Mouse (Mus musculus): Measurements from ENCODE around the gene Izumo4. TPM values are rescaled to one million over a fixed set of nuclear protein-coding genes. Genes with fewer than 3 reads are reported as not detected.

Gene Izumo4
- polyA plus RNA-seq, 1 experiment from 2014 or later: 12.0 TPM

DNA sequence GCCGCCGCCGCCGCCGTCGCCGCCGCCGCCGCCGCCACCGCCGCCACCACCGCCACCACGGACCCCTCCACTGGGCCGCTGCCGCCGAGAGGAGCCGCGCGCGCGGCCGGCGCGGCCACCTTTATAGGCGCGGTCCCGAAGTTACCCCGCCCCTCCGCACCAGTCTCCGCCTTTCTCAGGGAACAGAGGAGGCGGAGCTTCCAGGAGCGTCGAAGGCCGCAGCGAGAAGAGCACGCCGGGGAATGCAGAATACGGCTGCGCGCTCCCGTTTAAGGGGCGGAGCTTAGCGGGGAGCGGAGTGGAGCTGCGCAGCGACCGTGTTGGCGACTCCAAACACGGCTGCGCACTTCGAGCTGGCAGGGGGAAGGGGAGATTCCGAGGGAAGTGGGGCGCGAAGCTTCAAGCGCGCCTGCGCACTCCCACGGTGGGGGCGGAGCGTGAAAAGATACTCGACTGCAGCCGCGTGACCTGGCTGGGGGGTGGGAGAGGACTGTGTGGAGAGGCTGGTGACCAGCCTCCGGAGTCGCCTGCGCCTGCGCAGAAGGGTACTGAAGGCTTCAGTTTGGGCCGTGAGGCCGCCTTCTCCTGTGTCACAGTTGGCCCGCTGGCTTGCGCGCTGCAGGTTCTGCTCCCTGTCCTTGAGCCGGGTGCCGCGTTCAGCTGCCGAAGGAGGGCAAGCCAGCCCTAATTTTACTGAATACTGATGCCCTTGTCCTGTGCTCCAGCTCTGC lies 25.6 kb upstream of the Izumo4 start:
- CTCF ChIA-PET: interaction anchor here (2.9 to 7.0 kb wide), 3 partner anchors 12 to 98 kb away, joined by 8 to 52 read pairs (median 15); no protein-coding TSS in a partner anchor
- H3K27me3 ChIP-seq: no peaks in the 10 kb centered on the region
- peak; percentile 58 for ATAC-seq
- DNase-seq (ENCODE audit: low read depth, low spot score): peak; percentile 97
- in situ Hi-C loops (cut with MboI; ENCODE audit: low pct_unique_long_range_greater_than_20kb): loop anchor here (25.0 kb wide), 1 partner anchor 239 kb away; the partner anchor contains the start of gene Tcf3
- POLR2A ChIA-PET: interaction anchor here (0.8 to 7.4 kb wide), 6 partner anchors 11 to 54 kb away, joined by 3 to 78 read pairs (median 5); partner anchors contain the start of gene Csnk1g2
- TF ChIP-seq CTCF (IDR thresholded peaks at IDR 0.05): no peak

DNA sequence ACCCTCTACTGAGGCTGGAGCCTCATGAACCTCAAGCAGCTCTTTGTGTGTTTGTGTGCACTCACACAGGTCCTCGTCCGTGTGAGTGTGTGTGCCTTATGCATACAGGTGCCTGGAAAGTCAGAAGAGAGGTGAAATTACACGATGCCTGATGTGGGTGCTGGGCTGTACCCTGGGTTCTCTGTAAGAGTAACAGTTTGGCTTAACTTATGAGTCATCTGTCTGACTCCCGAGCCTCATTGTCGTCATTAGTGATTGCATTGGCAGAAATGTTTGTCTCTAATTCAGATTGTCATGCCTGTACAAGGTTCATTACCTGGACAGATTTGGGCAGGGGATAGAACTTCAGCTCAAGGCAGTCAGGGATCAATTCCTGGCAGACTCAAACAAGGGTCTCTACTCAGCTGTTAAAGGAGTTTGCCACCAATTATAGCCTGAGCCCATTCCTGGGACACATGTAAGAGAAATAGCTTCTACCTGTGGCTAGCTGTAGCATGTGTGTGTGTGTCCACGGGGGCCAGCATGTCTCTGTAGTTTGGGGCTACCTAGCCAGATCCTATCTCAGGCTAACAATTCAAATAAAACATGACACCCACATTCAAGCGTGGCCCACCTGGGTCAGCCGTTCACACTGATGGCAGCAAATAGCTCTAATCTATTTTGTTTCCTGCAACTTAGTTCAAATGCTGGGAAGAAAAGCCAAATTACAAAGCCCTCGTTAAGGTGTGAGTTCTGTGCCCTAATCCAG lies 24.7 kb upstream of the Izumo4 start:
- in situ Hi-C loops (cut with MboI; ENCODE audit: low pct_unique_long_range_greater_than_20kb): loop anchor here (25.0 kb wide), 1 partner anchor 240 kb away; the partner anchor contains the start of gene Tcf3
- no peaks in the 10 kb centered on the region for H3K27me3 ChIP-seq
- DNase-seq (ENCODE audit: low read depth, low spot score) (no peak), ATAC-seq (no peak)
- TF ChIP-seq CTCF (IDR thresholded peaks at IDR 0.05): no peak
- CTCF ChIA-PET: interaction anchor here (1.0 to 7.0 kb wide), 5 partner anchors 11 to 99 kb away, joined by 4 to 52 read pairs (median 8); no protein-coding TSS in a partner anchor
- POLR2A ChIA-PET: interaction anchor here (0.8 to 7.4 kb wide), 5 partner anchors 12 to 98 kb away, joined by 3 to 78 read pairs (median 4); partner anchors contain the start of gene Csnk1g2

DNA sequence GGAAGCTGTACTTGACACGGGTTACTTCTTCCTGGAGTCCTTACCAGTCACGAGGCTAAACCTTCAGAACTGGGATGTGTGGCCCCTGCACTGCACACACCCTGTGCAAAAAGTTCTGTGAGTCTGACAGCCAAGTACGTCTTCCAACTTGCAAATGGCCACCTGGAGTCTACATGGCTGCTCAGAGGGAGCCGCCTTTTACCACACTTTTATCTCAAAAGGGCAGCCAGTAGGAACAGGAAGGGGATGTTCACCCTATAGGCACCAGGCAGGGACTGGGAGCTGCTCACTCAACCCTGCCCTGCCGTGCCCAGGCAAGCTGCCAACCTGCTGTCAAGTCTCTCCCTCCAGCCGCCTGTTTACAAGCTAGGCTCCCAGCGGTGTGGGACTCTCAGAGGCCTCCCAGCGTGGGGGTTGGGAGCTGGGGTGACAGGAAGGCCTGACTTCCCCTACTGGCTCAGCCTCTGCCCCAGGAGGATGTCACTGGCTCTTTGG lies 24.0 kb upstream of the Izumo4 start, which contains the start of gene Mknk2:
TSS of gene Mknk2 (minus strand) at position 171 of the 495 bp plus-strand sequence.
- DNase-seq (ENCODE audit: low read depth, low spot score): no peak
- TF ChIP-seq CTCF (IDR thresholded peaks at IDR 0.05): no peak
- in situ Hi-C loops (cut with MboI; ENCODE audit: low pct_unique_long_range_greater_than_20kb): loop anchor here (25.0 kb wide), 1 partner anchor 241 kb away; the partner anchor contains the start of gene Tcf3
- no peaks in the 10 kb centered on the region for H3K27me3 ChIP-seq
- ChIA-PET CTCF (interaction anchor here (1.0 to 7.0 kb wide), 5 partner anchors 10 to 99 kb away, joined by 4 to 52 read pairs (median 8); no protein-coding TSS in a partner anchor), POLR2A (interaction anchor here (0.9 to 7.4 kb wide), 4 partner anchors 12 to 99 kb away, joined by 3 to 78 read pairs (median 10); no protein-coding TSS in a partner anchor)
- ATAC-seq: peak; percentile 29

DNA sequence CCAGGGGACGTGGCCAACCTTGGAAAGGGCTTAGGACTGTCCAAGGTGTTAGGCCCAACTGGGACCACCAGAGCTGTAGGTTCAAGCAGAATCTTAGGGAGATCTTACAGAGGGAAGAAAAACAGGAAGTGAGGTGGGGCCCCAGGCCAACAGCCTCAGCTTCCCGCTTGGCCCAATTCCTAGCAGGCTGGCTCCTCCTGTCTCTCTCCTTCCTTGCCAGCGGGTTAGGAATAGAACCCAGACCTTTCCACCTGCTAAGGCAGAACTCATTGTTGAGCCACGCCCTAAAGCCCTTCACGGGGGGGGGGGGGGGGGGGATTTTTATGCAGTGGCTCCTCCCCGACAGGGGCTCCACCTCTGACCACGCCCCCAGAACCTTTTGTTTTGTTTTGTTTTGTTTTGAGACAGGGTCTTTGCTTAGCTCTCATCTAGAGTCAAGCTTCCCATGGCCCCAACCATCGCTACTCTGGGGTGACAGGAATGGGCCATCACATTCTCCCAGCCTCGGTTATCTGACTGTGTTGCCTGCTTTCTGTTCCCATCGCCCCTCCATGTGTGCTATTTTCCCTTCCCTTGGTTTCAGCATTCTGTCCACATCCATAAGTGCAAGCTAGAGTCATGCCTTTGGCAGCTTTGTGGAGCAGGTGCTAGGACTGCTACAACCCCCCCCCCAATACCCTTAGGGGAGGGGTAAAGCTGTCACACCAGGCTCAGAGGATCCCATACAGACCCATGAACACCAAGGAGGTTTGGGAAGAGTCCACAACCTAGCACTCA lies 23.2 kb upstream of the Izumo4 start:
- ChIA-PET POLR2A (interaction anchor here (0.7 to 7.4 kb wide), 3 partner anchors 13 to 75 kb away, joined by 3 to 78 read pairs (median 3); no protein-coding TSS in a partner anchor), CTCF (interaction anchor here (0.9 to 7.0 kb wide), 6 partner anchors 9 to 100 kb away, joined by 3 to 52 read pairs (median 6); no protein-coding TSS in a partner anchor)
- no peak for ATAC-seq
- H3K27me3 ChIP-seq: no peaks in the 10 kb centered on the region
- DNase-seq (ENCODE audit: low read depth, low spot score): no peak
- in situ Hi-C loops (cut with MboI; ENCODE audit: low pct_unique_long_range_greater_than_20kb): loop anchor here (25.0 kb wide), 1 partner anchor 241 kb away; the partner anchor contains the start of gene Tcf3
- no peak for TF ChIP-seq CTCF (IDR thresholded peaks at IDR 0.05)

DNA sequence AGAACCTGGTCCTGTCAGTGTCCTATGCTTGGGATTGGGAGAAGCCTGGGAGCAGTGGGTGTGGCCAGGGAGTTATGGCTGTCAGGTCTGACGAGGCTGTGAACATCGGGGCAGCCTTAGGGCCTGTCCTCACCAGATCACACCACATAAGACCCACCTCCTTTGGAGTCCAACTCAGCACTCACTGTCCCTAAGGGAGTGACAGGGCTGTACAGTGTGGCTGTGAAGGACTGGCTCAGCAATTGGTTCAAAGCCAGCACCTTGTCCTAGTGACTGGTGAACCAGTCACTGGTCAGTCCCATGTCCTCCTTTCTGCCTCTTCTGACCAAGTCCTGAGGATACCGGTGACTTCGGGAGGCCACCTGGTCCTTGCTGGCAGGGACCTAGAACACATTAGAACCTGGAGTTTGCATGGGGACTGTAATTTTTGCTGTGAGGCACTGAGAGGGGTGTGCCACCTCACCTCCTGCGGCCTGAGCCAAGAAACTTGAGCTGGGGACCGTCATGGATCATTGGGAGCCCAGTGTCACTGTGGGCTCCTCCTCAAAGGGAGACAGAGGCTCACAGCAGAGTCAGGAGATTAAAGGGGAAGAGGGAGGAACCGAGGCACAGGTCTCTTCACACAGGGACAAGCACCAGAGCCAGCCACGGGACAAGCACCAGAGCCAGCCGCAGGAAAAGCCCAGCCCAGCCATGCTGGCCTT lies 22.3 kb upstream of the Izumo4 start:
- in situ Hi-C loops (cut with MboI; ENCODE audit: low pct_unique_long_range_greater_than_20kb): loop anchor here (25.0 kb wide), 1 partner anchor 242 kb away; the partner anchor contains the start of gene Tcf3
- POLR2A ChIA-PET: interaction anchor here (1.7 to 7.4 kb wide), 2 partner anchors 14 to 26 kb away, joined by 3 to 78 read pairs; no protein-coding TSS in a partner anchor
- H3K27me3 ChIP-seq: no peaks in the 10 kb centered on the region
- ATAC-seq (no peak), DNase-seq (ENCODE audit: low read depth, low spot score) (no peak)
- TF ChIP-seq CTCF (IDR thresholded peaks at IDR 0.05): no peak
- CTCF ChIA-PET: interaction anchor here (0.8 kb wide), 1 partner anchor 19 kb away, joined by 3 read pairs; no protein-coding TSS in a partner anchor

DNA sequence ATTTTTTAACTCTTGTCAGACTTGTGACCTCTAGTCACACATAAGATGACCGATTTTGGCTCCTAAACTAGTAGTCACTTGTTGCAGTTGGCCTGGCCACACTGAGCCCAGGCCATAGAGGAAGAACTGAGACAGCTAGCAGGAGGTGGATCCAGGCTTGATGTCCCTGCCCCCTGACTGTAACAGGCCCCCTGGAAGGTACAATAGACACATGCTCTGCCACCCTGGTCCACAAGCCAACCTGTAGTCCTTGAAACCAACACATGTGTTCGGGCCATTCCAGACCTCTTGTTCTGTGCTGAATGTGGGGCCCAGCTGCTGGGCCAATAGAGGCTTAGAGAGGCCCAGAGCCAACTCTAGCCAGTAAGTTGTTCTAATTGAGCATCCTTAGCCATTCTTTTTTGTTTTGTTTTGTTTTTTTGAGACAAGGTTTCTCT lies 21.7 kb upstream of the Izumo4 start:
- POLR2A ChIA-PET: interaction anchor here (7.4 kb wide), 1 partner anchor 15 kb away, joined by 78 read pairs; no protein-coding TSS in a partner anchor
- no peak for TF ChIP-seq CTCF (IDR thresholded peaks at IDR 0.05)
- ATAC-seq (no peak), DNase-seq (ENCODE audit: low read depth, low spot score) (no peak)
- in situ Hi-C loops (cut with MboI; ENCODE audit: low pct_unique_long_range_greater_than_20kb): loop anchor here (25.0 kb wide), 1 partner anchor 243 kb away; the partner anchor contains the start of gene Tcf3
- CTCF ChIA-PET: interaction anchor here (0.8 kb wide), 1 partner anchor 20 kb away, joined by 3 read pairs; no protein-coding TSS in a partner anchor
- H3K27me3 ChIP-seq: no peaks in the 10 kb centered on the region

DNA sequence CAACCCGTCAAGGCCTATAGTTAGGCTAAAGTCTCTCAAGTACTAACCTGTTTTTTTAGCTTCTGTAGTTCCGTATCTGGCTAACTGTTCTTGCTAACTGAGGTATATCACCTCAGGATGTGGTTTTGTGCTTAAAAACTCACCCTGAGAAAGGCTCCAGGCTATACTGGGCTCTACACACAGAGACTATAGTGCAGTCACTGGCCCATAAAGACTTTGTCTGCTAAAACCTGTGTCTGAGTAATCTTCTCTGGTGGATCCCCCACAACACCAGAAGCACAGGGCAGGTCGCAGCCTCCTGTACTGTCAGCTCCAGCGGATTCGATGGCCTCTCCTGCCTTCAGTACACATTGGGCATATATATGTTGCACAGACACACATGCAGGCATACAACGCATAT lies 20.0 kb upstream of the Izumo4 start:
- in situ Hi-C loops (cut with MboI; ENCODE audit: low pct_unique_long_range_greater_than_20kb): loop anchor here (25.0 kb wide), 1 partner anchor 245 kb away; the partner anchor contains the start of gene Tcf3
- DNase-seq (ENCODE audit: low read depth, low spot score) (no peak), ATAC-seq (no peak)
- ChIA-PET POLR2A (no interaction called here), CTCF (interaction anchor here (1.2 to 1.3 kb wide), 2 partner anchors 10 to 21 kb away, joined by 3 read pairs; no protein-coding TSS in a partner anchor)
- H3K27me3 ChIP-seq: no peaks in the 10 kb centered on the region
- TF ChIP-seq CTCF (IDR thresholded peaks at IDR 0.05): no peak

DNA sequence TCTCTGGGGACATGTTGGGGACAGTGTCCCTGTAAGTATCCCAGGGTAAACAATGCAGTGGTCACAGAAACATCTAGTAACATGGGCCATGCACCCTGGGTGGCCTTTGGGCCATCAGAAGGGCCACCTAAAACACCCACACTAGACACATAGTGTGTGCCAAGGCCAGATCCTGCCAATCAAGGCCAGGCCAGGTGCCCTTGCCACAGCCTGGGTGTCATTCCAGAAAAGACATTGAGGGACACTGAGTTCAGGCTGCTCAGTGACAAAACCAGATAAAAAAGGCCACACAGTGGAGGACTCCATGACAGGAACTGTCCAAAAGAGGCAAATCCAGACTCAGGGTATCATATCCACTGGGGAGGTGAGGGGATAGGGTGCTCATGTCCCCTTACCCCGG lies 18.3 kb upstream of the Izumo4 start:
- ATAC-seq (no peak), DNase-seq (ENCODE audit: low read depth, low spot score) (no peak)
- H3K27me3 ChIP-seq: no peaks in the 10 kb centered on the region
- ChIA-PET CTCF (interaction anchor here (1.1 to 2.6 kb wide), 8 partner anchors 15 to 118 kb away, joined by 3 to 12 read pairs (median 6); no protein-coding TSS in a partner anchor), POLR2A (no interaction called here)
- in situ Hi-C loops (cut with MboI; ENCODE audit: low pct_unique_long_range_greater_than_20kb): loop anchor here (25.0 kb wide), 1 partner anchor 246 kb away; the partner anchor contains the start of gene Tcf3
- no peak for TF ChIP-seq CTCF (IDR thresholded peaks at IDR 0.05)
